Mouse (Mus musculus): ENCODE results near the gene Tnfrsf19. TPM values are rescaled to one million over a fixed set of nuclear protein-coding genes. Genes with fewer than 3 reads are reported as not detected.
A peak's percentile ranks its signal among the peaks of the same experiment; 100 is the strongest.

The Tnfrsf19 gene
- 0.81 and 1.0 TPM in 2 replicates for polyA plus RNA-seq (2012; rRNA removed)

- TF ChIP-seq CTCF (IDR thresholded peaks at IDR 0.05; ENCODE audit: control insufficient read depth, insufficient read depth, insufficient replicate concordance, low read depth, low read length) (no peak), POLR2A (IDR thresholded peaks at IDR 0.05; ENCODE audit: control insufficient read depth, low read depth, low read length) (no peak)
- Histone ChIP-seq H3K36me3 (ENCODE audit: control insufficient read depth, insufficient read depth, low read length) (no peaks in the 10 kb centered on the region), H3K27me3 (ENCODE audit: control insufficient read depth, insufficient read depth, low read length) (no peaks in the 10 kb centered on the region), H3K4me3 (ENCODE audit: control insufficient read depth, low read depth, low read length) (peak within 1 kb of the TSS; percentile 47), H3K4me1 (ENCODE audit: control insufficient read depth, insufficient read depth, low read length) (peaks cover 9% of the 10 kb centered on the region), H3K27ac (ENCODE audit: control insufficient read depth, insufficient read depth, low read depth, low read length) (no peak within 1 kb of the TSS)
Measured at GRCm38 (mm10) chr14:61046091-61046681, at the start of gene Tnfrsf19. Gene Tnfrsf19 (minus strand): TSS chr14:61046490.

- no peak for TF ChIP-seq POLR2A (IDR thresholded peaks at IDR 0.05; ENCODE audit: control insufficient read depth, low read depth, low read length)
- no peak for TF ChIP-seq CTCF (IDR thresholded peaks at IDR 0.05; ENCODE audit: control insufficient read depth, insufficient read depth, insufficient replicate concordance, low read depth, low read length)
- no peaks in the 10 kb centered on the region for H3K27me3 ChIP-seq (ENCODE audit: control insufficient read depth, insufficient read depth, low read length)
- no peaks in the 10 kb centered on the region; the same call in 1 of the 2 replicates for H3K4me1 ChIP-seq (ENCODE audit: control insufficient read depth, insufficient read depth, low read length)
- H3K27ac ChIP-seq (ENCODE audit: control insufficient read depth, insufficient read depth, low read depth, low read length): no peak overlapping the region
- H3K36me3 ChIP-seq (ENCODE audit: control insufficient read depth, insufficient read depth, low read length): no peaks in the 10 kb centered on the region
- no peak overlapping the region for H3K4me3 ChIP-seq (ENCODE audit: control insufficient read depth, low read depth, low read length)
Measured at GRCm38 (mm10) chr14:61092073-61092472, 45.8 kb upstream of the Tnfrsf19 start.

- Histone ChIP-seq H3K27ac (ENCODE audit: control insufficient read depth, insufficient read depth, low read depth, low read length) (no peak overlapping the region), H3K4me3 (ENCODE audit: control insufficient read depth, low read depth, low read length) (no peak overlapping the region), H3K4me1 (ENCODE audit: control insufficient read depth, insufficient read depth, low read length) (no peaks in the 10 kb centered on the region; the same call in 1 of the 2 replicates), H3K36me3 (ENCODE audit: control insufficient read depth, insufficient read depth, low read length) (no peaks in the 10 kb centered on the region), H3K27me3 (ENCODE audit: control insufficient read depth, insufficient read depth, low read length) (no peaks in the 10 kb centered on the region)
- TF ChIP-seq POLR2A (IDR thresholded peaks at IDR 0.05; ENCODE audit: control insufficient read depth, low read depth, low read length): no peak
Measured at GRCm38 (mm10) chr14:61090955-61091354, 44.7 kb upstream of the Tnfrsf19 start.

GRCm38 (mm10) chr14:61088187-61088586 is 41.9 kb upstream of the Tnfrsf19 start:
- Histone ChIP-seq H3K4me1 (ENCODE audit: control insufficient read depth, insufficient read depth, low read length) (no peaks in the 10 kb centered on the region; the same call in 1 of the 2 replicates), H3K27ac (ENCODE audit: control insufficient read depth, insufficient read depth, low read depth, low read length) (no peak overlapping the region), H3K4me3 (ENCODE audit: control insufficient read depth, low read depth, low read length) (no peak overlapping the region), H3K27me3 (ENCODE audit: control insufficient read depth, insufficient read depth, low read length) (no peaks in the 10 kb centered on the region), H3K36me3 (ENCODE audit: control insufficient read depth, insufficient read depth, low read length) (no peaks in the 10 kb centered on the region)
- no peak for TF ChIP-seq POLR2A (IDR thresholded peaks at IDR 0.05; ENCODE audit: control insufficient read depth, low read depth, low read length)
- TF ChIP-seq CTCF (IDR thresholded peaks at IDR 0.05; ENCODE audit: control insufficient read depth, insufficient read depth, insufficient replicate concordance, low read depth, low read length): no peak

GRCm38 (mm10) chr14:61085325-61085724 is 39.0 kb upstream of the Tnfrsf19 start:
- no peak overlapping the region for H3K4me3 ChIP-seq (ENCODE audit: control insufficient read depth, low read depth, low read length)
- no peak overlapping the region for H3K27ac ChIP-seq (ENCODE audit: control insufficient read depth, insufficient read depth, low read depth, low read length)
- no peaks in the 10 kb centered on the region for H3K36me3 ChIP-seq (ENCODE audit: control insufficient read depth, insufficient read depth, low read length)
- no peaks in the 10 kb centered on the region for H3K27me3 ChIP-seq (ENCODE audit: control insufficient read depth, insufficient read depth, low read length)
- H3K4me1 ChIP-seq (ENCODE audit: control insufficient read depth, insufficient read depth, low read length): no peaks in the 10 kb centered on the region
- TF ChIP-seq CTCF (IDR thresholded peaks at IDR 0.05; ENCODE audit: control insufficient read depth, insufficient read depth, insufficient replicate concordance, low read depth, low read length) (peak; percentile 10; the same call in 1 of the 2 replicates), POLR2A (IDR thresholded peaks at IDR 0.05; ENCODE audit: control insufficient read depth, low read depth, low read length) (no peak)

- Histone ChIP-seq H3K36me3 (ENCODE audit: control insufficient read depth, insufficient read depth, low read length) (no peaks in the 10 kb centered on the region), H3K27ac (ENCODE audit: control insufficient read depth, insufficient read depth, low read depth, low read length) (no peak overlapping the region), H3K4me3 (ENCODE audit: control insufficient read depth, low read depth, low read length) (no peak overlapping the region), H3K27me3 (ENCODE audit: control insufficient read depth, insufficient read depth, low read length) (no peaks in the 10 kb centered on the region), H3K4me1 (ENCODE audit: control insufficient read depth, insufficient read depth, low read length) (no peaks in the 10 kb centered on the region)
- TF ChIP-seq CTCF (IDR thresholded peaks at IDR 0.05; ENCODE audit: control insufficient read depth, insufficient read depth, insufficient replicate concordance, low read depth, low read length): no peak
- TF ChIP-seq POLR2A (IDR thresholded peaks at IDR 0.05; ENCODE audit: control insufficient read depth, low read depth, low read length): no peak
Measured at GRCm38 (mm10) chr14:61069555-61069954, 23.3 kb upstream of the Tnfrsf19 start.

- H3K4me3 ChIP-seq (ENCODE audit: control insufficient read depth, low read depth, low read length): no peak overlapping the region
- peaks cover 4% of the 10 kb centered on the region for H3K4me1 ChIP-seq (ENCODE audit: control insufficient read depth, insufficient read depth, low read length)
- H3K36me3 ChIP-seq (ENCODE audit: control insufficient read depth, insufficient read depth, low read length): no peaks in the 10 kb centered on the region
- H3K27me3 ChIP-seq (ENCODE audit: control insufficient read depth, insufficient read depth, low read length): no peaks in the 10 kb centered on the region
- TF ChIP-seq CTCF (IDR thresholded peaks at IDR 0.05; ENCODE audit: control insufficient read depth, insufficient read depth, insufficient replicate concordance, low read depth, low read length) (no peak), POLR2A (IDR thresholded peaks at IDR 0.05; ENCODE audit: control insufficient read depth, low read depth, low read length) (no peak)
- H3K27ac ChIP-seq (ENCODE audit: control insufficient read depth, insufficient read depth, low read depth, low read length): no peak overlapping the region
Measured at GRCm38 (mm10) chr14:61061729-61062128, 15.4 kb upstream of the Tnfrsf19 start.
